Mouse (Mus musculus) R1 (cell line): ENCODE measurements around the gene Wfdc3.

Source experiments
- DNase-seq: peaks from one replicate; pipeline ENCODE4 v3.0.0-alpha.2; 2018; ENCODE audit warnings: low read depth, low spot score

The Wfdc3 gene

DNA sequence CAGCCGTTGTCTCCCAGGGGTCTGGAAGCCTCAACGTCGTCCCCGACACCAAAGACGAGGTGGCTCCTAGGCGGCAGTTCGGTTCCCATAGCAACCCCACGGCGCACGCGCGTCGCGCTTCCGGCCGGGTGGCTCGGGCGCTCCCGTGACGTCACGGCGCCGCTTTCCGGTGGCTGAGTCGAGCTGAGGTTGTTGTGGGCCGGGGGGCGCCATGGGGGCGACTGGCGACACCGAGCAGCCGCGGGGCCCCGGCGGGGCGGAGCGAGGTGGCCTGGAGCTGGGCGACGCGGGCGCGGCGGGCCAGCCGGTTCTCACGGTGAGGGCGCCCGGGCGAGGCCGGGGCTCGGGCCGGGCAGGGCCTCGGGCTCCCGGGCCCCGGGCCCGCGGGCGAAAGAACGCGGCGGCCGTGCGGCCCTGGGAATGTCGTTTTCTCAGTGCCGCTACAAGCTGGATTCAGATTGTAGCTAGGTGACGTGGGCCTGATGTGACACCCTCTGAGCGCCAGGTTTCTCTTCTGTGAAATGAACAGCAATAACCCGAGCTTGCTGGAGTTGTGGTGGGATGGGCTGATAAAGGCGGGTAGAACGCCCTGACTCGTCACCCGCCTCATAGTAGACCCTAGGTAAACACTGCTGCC, at the start of gene Wfdc3, which contains the start of gene Dnttip1:
Gene Wfdc3 (minus strand): TSS at position 89 of the 637 bp plus-strand sequence.
Gene Dnttip1 (plus strand): TSS at position 141 of the 637 bp plus-strand sequence.
- DNase-seq = peak; percentile 92

DNA sequence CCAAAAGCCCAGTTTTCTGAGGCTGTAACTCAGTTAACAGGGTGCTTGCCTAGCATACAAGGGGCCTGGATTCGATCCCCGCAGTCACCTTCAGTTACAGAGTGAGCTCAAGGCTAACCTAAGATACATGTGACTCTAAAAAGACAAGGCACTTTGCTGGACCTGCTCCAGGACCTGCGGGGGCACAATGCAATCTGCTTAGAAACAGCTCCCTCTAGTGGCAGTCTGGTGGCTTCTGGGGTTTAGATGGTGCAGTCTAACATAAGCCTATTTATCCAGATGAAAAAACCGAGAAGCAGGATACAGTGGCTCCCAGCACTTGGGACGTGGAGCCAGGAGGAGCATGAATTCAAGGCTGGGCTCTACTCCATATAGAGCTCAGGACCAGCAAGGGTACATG, 48.6 kb upstream of the Wfdc3 start:
- peak; percentile 93 for DNase-seq

GRCm38 (mm10) chr2:164793772-164794171, 48.0 kb upstream of the Wfdc3 start:
- DNase-seq = peak; percentile 66

GRCm38 (mm10) chr2:164793236-164793635, 47.5 kb upstream of the Wfdc3 start:
- peak; percentile 89 for DNase-seq

DNA sequence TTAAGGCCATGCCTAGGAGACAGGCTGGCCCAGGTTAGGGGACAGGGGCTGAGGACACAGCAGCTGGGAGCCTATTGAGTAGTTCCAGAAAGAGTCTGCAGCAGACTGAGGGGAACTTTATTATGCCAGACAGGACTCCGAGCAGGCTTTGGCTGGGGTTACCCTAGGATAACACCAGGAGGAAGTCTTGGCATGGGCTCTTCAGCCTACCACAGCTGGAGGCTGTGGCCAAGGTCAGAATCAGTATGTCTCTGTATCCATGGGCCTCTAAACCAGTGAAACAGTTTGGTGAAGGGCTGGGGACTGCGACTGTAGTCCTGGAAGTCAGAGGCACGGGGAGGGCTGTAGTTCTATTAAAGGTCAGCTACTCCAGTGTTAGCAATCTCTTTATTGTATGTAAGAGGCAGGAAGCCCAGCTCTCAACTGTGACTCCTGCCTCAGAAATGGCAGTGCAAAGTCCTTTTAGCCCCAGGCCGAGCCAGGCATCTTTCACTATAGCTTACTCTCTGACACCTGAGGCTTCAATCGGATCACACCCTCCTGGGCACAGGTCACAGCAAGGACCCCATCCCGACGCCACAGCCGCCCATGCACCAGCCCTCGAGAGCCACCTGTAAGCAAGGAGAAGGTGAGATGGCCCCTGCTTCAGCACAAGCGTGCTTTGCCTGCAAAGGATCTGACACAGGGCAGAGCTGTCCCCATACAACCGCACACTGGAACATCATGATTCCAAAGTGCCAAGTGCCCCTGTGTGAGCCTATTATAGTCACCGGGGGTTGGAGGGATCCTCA, 46.9 kb upstream of the Wfdc3 start:
- DNase-seq = no peak

- no peak for DNase-seq
Measured at GRCm38 (mm10) chr2:164791841-164792261, 46.1 kb upstream of the Wfdc3 start.

- no peak for DNase-seq
Measured at GRCm38 (mm10) chr2:164790451-164790850, 44.7 kb upstream of the Wfdc3 start.

GRCm38 (mm10) chr2:164788411-164788810, 42.7 kb upstream of the Wfdc3 start:
- peak; percentile 47 for DNase-seq

DNA sequence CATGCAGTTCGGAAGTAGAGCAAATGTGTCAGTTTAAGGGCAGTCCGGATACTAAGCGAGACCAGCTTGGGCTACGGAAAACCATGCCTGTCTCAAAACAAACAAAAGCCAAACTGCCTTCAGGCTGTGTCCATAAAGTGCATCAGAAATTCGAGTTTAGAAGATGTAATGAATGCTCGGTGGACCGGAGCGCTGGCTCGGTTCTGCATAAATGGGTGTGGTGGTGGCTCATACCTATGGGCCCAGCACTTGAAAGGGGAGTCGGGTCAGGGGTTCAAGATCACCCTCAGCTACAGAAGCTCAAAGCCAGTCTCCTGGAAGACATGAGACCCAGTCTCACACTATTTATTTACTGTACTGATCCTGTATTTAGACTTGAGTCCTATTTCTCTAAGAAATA, 42.0 kb upstream of the Wfdc3 start:
- no peak for DNase-seq

DNA sequence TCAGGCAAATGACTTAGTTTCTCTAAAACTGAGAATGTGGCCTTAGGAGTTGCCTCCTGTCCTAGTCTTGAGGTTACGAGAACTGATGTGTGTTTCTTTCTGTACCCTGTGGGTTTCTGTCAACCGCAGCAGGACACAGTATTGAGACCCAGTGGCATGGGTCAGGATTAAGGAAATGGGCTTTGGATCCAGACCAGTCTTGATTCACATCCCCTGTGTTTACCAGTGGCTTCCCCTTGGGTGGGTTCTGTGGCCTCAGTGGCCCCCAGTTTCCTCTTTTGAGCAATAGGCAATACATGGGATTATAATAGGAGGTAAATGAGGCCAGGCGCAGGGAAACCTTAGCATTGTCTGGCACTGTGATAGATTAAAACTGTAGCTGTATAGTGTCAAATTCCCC, 41.3 kb upstream of the Wfdc3 start:
- no peak for DNase-seq

DNA sequence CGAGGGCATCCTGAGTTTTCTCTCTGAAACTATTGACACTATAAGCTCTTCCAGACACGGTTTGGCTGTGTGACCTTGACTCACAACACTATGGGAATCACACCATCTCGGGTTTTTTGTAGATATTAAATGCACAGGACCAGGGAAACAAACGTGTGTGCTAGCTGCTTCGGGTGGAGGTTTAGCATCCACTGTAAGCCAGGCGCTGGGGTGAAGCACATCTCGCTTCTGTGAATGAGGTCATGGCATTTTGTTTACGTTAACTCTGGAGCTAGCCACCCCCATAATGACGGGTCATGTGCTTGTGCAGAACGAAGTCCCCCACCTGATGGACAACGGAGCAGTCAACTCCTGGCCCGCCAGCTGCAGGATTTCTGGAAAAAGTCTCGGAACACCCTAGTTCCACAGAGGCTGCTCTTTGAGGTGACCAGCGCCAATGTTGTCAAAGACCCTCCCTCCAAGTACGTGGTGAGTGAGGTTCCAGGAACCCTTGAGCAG, 40.7 kb upstream of the Wfdc3 start:
- DNase-seq = no peak

- peak; percentile 77 for DNase-seq
Measured at GRCm38 (mm10) chr2:164785481-164786387, 40.0 kb upstream of the Wfdc3 start, which contains the start of gene Snx21. Gene Snx21, plus strand, starts transcription at chr2:164785823.

DNA sequence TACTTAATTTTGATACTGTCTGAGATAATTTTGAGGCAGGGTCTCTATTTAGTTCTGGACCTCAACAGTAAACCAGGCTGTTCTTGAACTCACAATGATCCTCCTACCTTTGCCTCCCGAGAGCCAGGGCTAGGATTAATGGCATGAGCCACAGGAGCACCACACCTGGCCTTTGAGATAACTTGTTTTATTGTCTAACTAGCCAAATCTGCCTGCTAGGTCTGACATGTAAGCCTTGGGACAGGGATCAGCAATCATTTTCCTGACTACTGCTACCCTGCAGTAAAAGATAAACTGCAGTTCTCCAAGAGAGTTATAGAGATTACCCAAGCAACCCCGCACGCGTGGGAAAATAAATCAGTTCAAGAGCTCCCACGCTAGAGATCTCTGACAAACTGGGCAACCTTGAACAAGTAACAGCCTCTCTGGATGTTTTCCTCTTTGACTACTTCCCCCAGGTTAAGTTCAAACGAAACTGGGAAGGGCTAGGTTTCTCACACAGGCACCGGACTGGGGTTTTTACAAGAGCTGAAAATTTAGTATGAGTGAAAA, 39.2 kb upstream of the Wfdc3 start:
- no peak for DNase-seq

- DNase-seq = peak; percentile 81
Measured at GRCm38 (mm10) chr2:164783926-164784581, 38.3 kb upstream of the Wfdc3 start.

DNA sequence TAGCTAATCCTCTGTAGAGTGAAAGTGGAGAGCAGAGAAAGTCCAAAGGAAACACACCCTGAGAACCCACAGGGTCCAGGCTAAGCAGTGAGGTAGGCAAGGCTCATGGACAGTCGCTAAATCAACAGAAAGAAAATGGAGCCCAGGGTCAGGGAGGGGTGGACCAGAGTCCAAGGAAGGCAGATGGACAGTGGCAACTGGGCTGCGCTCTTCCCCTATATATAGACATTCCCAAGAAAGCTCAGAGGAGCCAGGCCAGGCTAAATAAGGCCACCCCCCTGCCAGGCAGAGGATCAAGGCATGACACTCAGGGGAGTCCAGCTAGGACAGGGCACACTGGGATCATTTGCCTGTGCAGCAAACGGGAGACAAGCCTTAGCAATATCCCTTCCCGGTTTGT, 36.1 kb upstream of the Wfdc3 start:
- no peak for DNase-seq

DNA sequence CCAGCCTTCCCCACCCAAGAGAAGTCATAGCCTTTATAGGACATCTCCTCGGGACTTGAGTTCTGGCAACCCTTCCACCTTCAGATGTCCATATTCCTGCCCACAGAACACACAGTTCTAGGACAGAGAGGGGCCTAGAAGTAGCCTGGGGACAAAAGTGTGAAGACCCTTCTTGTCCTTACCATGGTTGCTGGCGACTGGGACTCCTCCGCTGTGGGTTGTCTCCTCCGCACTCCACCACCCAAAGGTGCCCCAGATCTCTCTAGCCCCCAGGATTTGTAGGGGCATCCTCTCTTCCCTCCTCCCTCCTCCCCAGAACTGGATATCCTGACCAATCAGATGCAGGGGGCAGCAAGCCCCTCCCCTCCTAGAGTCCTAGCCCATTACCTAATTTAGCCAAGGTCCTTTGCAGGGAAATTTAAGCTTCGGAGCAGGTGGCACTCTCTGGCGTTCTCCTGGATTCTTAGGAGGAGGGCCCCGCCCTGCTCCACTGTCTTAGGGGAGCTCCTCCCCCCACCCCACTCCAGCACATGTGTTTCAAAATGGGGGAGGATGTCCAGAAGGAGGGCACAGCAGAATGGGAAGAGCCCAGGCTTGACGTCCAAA, 33.9 kb upstream of the Wfdc3 start, which contains the start of gene Tnnc2:
Gene Tnnc2 (minus strand): TSS at position 487 of the 606 bp plus-strand sequence.
- no peak for DNase-seq

GRCm38 (mm10) chr2:164778809-164779208, 33.1 kb upstream of the Wfdc3 start:
- DNase-seq = no peak

DNA sequence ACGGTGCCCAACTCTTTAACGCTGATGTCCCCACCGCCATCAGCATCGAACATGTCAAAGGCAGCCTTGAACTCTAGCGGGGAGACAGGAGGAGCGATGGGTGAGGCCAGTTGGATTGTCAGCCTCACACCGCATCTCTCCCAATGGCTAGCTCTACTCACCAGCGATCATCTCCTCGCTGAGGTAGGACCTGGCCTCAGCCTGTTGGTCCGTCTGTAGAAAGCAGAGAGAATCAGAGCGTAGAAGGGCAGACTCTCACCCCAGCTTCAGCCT, 32.2 kb upstream of the Wfdc3 start:
- no peak for DNase-seq

- peak; percentile 61 for DNase-seq
Measured at GRCm38 (mm10) chr2:164777246-164778014, 31.7 kb upstream of the Wfdc3 start.

DNA sequence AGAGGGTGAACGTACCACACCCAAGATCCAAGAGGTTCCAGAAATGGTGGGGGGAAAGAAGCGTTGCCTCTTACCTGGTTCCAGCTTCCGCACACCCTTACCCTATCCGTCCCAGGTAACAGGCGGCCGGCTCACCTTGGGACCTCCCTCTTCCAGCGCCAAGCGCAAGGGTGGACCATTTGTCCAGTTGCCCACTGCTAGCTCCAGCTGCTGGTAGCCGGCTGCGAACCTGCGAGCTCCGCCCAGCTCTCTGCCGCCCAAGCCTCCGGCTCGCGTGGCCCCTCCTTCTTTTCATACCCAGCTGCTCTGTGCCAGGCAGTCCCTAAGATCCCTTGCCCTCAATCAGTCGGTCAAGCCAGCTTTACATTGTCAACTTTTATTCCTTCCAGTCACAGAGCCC, 31.1 kb upstream of the Wfdc3 start:
- DNase-seq = no peak
